In the genomic region with DNA sequence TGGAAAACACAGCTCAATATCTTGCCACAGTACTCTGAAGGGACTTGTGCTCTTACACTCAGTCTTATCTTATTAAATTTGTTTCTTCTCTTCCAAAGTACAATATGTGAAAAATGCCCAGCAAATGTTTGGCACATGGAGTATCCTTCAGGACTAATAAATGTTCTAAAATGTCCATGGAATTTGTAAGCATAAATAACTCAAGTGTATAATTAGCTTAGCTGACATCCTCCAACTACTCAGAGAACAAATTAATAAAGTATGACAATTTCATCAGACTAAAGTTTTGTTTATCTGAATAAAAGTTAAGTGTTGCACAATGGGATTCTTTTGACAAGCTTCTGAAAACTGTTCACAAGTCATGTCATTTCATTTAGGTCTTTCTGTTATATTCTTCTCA, we compare ENCODE assay signal across 14 mouse cellular contexts.
"Had no signal": no experiment of that assay in that cellular context is flagged by ENCODE, and none has a peak within 500 bp of the region (broad histone marks: within the 10 kb centered on the region; RNA-seq: fewer than 3 reads in every experiment).

No protein-coding gene starts in this region.

- H3K4me2 ChIP-seq: liver, embryonic 12.5 days; midbrain, embryonic 11.5 days; midbrain, embryonic 13.5 days; midbrain, embryonic 15.5 days; neural tube, embryonic 12.5 days; stomach, embryonic 15.5 days had no signal

- H3K4me3 ChIP-seq: liver, embryonic 12.5 days; megakaryocyte, embryonic 14.5 days; midbrain, embryonic 13.5 days; midbrain, embryonic 15.5 days; neural tube, embryonic 12.5 days; stomach, embryonic 15.5 days had no signal

- H3K27me3 ChIP-seq: liver, embryonic 12.5 days; megakaryocyte, embryonic 14.5 days; midbrain, embryonic 13.5 days; midbrain, embryonic 15.5 days; neural tube, embryonic 12.5 days; stomach, embryonic 15.5 days had no signal

- H3K9ac ChIP-seq: liver, embryonic 12.5 days; liver, embryonic 14.5 days; midbrain, embryonic 13.5 days; midbrain, embryonic 15.5 days; neural tube, embryonic 12.5 days; stomach, embryonic 15.5 days had no signal

- DNase-seq: right cerebral cortex, postnatal 14 days; thymus, adult 2 months; thymus, postnatal 25 days; thymus, postnatal 4 days had no signal

- H3K9me3 ChIP-seq: liver, embryonic 12.5 days; megakaryocyte, embryonic 14.5 days; midbrain, embryonic 13.5 days; midbrain, embryonic 15.5 days; neural tube, embryonic 12.5 days; stomach, embryonic 15.5 days had no signal

- H3K27ac ChIP-seq: liver, embryonic 12.5 days; liver, embryonic 14.5 days; macrophage; midbrain, embryonic 13.5 days; midbrain, embryonic 15.5 days; neural tube, embryonic 12.5 days; stomach, embryonic 15.5 days; stomach, postnatal 0 days had no signal

- H3K4me1 ChIP-seq: liver, embryonic 12.5 days; megakaryocyte, embryonic 14.5 days; midbrain, embryonic 13.5 days; midbrain, embryonic 15.5 days; neural tube, embryonic 12.5 days; stomach, embryonic 15.5 days had no signal

- H3K36me3 ChIP-seq: liver, embryonic 12.5 days; midbrain, embryonic 13.5 days; midbrain, embryonic 15.5 days; neural tube, embryonic 12.5 days; stomach, embryonic 15.5 days had no signal

- ATAC-seq: liver, embryonic 12.5 days; midbrain, embryonic 13.5 days; midbrain, embryonic 15.5 days had no signal
